Mouse (Mus musculus) left cerebral cortex, adult 2 months (tissue): Measurements from ENCODE around the gene Dhrs1. TPM values are rescaled to one million over a fixed set of nuclear protein-coding genes. Genes with fewer than 3 reads are reported as not detected.
"Not testable (repeated sequence)": the region's sequence is repeated elsewhere in the genome, so short reads cannot be mapped to it uniquely, and the experiment has no call there.

ENCODE experiments used
- DNase-seq, 2 experiments: peaks; one replicate each; pipeline ENCODE4 v3.0.0; 2021 to 2022; ENCODE audit warnings: low spot score in 2 of 2, mixed read lengths in 1 of 2; ENCODE audit errors: extremely low spot score in 1 of 2
- H3K27ac ChIP-seq: fragments of 200-600 bp; 2 replicates; pipeline ENCODE4 v1.8.1; 2022
- H3K4me3 ChIP-seq: fragments of 200-600 bp; 2 replicates; pipeline ENCODE4 v1.8.1; 2022
- CTCF ChIP-seq: fragments of 200-600 bp; IDR thresholded peaks from 2 replicates; pipeline ENCODE4 v1.8.1; 2022; ENCODE audit warnings: antibody characterized with exemption, mild to moderate bottlenecking, moderate library complexity
- intact Hi-C: fragments of 180-260 bp; cut with DNase I; formaldehyde crosslinking; loops from one replicate; pipeline ENCODE4 v1.15.1; 2025
- total RNA-seq, 2 experiments: library from RNA; stranded (reverse); gene quantifications; 2 replicates each; pipeline ENCODE4 v1.2.3; 2021

Gene Dhrs1
- total RNA-seq, 2 experiments from 2014 or later = 76.5 to 88.8 TPM

DNA sequence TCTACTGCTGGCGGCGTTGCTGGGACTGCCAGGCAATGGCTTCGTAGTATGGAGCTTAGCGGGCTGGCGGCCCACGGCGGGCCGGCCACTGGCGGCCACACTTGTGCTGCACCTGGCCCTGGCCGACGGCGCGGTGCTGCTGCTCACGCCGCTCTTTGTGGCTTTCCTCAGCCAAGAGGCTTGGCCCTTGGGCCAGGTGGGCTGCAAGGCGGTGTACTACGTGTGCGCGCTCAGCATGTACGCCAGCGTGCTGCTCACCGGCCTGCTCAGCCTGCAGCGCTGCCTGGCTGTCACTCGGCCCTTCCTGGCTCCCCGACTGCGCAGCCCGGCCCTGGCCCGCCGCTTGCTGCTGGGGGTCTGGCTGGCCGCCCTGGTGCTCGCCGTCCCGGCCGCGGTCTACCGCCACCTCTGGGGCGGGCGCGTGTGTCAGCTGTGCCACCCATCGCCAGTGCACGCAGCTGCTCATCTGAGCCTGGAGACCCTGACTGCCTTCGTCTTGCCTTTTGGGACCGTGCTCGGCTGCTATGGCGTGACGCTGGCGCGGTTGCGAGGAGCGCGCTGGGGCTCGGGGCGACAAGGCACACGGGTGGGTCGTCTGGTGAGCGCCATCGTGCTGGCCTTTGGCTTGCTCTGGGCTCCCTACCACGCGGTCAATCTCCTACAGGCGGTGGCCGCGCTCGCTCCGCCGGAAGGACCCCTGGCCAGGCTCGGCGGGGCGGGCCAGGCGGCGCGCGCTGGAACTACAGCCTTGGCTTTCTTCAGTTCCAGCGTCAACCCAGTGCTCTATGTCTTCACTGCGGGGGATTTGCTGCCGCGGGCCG is 16.7 kb upstream of the Dhrs1 start:
- TF ChIP-seq CTCF = peak; percentile 54
- intact Hi-C loops = loop anchor here (5.0 kb wide), 1 partner anchor 140 kb away; the partner anchor contains the start of gene Sdr39u1
- H3K4me3 ChIP-seq = peak overlapping the region; percentile 53
- peak; percentile 25 to 40 for DNase-seq
- peak overlapping the region; percentile 25 for H3K27ac ChIP-seq

DNA sequence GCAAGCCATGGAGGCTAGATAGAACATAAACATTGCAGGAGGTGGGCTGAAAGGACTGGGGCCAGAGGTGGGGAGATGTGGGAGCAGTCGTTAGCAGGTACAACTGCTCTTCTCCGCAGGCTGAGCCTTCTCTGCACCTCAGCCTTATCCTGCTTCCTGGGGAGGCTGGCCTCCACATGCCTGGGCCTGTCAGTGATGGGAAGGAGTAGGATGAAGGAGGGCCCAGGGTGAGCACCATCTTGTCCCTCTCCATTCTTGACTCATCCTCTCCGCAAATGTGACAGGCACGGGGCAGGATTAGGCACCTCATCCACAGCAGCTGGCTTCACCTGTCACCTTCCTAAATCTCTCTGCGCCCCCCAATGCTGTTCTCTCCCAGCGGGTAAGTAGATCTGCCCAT is 15.7 kb upstream of the Dhrs1 start, which contains the start of gene Ltb4r2:
TSS of gene Ltb4r2 (plus strand) at position 266 of the 400 bp plus-strand sequence.
- H3K27ac ChIP-seq = peak within 1 kb of the TSS; percentile 25
- intact Hi-C loops = loop anchor here (5.0 kb wide), 1 partner anchor 141 kb away; the partner anchor contains the start of gene Sdr39u1

DNA sequence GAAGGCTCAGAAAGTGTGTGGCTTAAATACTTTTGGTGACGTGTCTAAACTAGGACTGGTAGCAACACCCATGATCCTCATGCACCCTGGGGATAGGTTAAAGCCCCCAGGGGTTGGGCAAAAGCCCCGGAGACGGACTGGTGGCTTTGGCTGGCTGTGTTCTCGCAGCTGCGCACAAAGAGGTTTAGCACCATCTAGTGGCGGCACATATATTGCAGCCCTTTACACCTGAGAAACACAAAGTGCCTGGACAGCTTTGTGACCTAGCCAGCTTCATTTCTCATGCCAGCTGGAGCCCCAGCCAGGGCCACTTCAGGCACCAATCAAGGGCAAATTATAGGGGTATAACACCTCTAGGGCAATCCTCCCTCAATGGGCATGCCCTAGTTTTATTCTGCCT is 14.7 kb upstream of the Dhrs1 start:
- peak overlapping the region; percentile 21 for H3K4me3 ChIP-seq
- DNase-seq = peak; percentile 79 to 85
- not testable (repeated sequence) for H3K27ac ChIP-seq
- peak; percentile 81 for TF ChIP-seq CTCF
- intact Hi-C loops = loop anchor here (5.0 kb wide), 1 partner anchor 142 kb away; the partner anchor contains the start of gene Sdr39u1

More for the DNA sequence above, 15.7 kb upstream of the Dhrs1 start, which contains the start of gene Ltb4r2:
- no peak for DNase-seq
- peak within 1 kb of the TSS; percentile 53 for H3K4me3 ChIP-seq
- no peak for TF ChIP-seq CTCF

DNA sequence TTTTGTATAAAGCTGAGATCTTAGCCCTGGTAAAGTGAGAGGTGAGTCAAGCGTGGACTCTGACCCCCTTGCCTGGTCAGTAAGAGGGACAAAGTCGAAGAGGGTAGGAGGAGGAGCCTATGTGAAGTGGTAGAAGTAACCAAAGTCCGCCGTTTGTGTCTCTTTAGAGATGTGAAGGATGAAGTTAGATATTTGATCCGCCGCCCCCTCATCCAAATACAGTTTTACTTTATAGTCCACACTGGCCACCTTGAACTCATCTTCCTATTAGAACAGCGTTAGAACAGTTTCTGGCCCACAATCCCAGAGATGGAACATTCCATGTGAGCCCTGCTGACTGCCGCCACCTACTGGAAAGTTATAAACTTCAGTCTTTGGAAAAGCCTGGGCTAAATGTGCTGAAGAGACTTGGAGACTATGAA is 12.9 kb upstream of the Dhrs1 start, which contains the start of gene Cideb:
TSS of gene Cideb (minus strand) at position 96 of the 422 bp plus-strand sequence.
- peak; percentile 70 for TF ChIP-seq CTCF
- no peak for DNase-seq

DNA sequence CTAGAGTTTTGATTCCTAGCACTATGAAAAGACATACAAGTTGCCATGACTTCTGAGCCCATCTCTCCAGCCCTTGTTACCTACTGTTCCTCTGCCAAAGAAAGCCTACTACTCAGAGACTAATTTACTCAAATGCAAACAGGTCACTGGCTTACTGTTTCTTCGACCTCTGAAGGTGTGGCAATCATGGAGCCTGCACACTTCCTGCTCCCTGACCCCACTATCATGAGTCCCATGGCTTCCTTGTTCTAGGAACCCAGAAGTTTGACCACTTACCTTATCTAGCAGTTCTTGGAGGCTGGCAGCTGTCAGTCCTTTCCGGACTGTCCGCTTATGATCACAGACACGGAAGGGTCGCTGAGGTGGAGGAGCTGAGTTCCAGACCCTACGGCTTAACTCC is 12.1 kb upstream of the Dhrs1 start:
- intact Hi-C loops = no loop called here
- no peak for DNase-seq
- TF ChIP-seq CTCF = no peak
- Histone ChIP-seq H3K27ac (no peak overlapping the region), H3K4me3 (no peak overlapping the region)

More for the DNA sequence above, 12.9 kb upstream of the Dhrs1 start, which contains the start of gene Cideb:
- no peak within 1 kb of the TSS for H3K4me3 ChIP-seq
- intact Hi-C loops = no loop called here
- no peak within 1 kb of the TSS for H3K27ac ChIP-seq

DNA sequence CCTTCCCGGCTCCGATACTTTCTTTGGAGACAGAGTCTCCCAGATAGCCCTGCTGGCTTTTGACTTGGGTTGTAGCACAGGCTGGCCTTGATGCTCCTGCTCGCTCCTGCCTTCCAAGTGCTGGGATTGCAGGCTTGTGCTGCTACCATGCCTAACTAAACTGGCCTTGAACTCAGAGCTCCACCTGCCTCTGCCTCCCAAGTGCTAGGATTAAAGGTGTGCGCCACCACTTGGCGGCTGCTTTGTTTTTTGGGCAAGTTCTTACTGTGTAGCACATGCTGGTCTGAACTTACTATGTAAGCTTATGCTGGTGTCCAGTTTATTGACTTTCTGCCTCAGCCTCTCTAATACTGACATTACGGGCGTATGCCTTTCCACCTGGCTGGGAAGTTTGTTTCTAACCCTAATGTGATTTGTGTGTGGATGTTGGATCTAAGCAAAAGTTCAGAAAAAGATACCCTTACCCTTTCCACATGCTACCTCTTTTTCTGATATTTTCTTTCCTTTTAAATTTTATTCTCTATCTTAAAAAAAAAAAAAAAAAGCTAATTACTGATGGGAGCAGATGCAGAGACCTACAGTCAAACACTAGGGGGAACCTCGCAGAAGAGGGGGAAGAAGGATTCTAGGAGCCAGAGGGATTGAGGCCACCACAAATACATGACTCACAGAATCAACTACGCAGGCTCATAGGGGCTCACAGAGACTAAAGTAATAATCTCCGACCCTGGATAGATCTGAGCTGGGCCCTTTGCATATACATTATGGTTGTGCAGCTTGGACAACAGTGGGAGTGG is 1.8 kb upstream of the Dhrs1 start:
- intact Hi-C loops = no loop called here
- DNase-seq = no peak
- no peak overlapping the region for H3K4me3 ChIP-seq
- H3K27ac ChIP-seq = no peak overlapping the region
- no peak; the same call in 1 of the 2 replicates for TF ChIP-seq CTCF

DNA sequence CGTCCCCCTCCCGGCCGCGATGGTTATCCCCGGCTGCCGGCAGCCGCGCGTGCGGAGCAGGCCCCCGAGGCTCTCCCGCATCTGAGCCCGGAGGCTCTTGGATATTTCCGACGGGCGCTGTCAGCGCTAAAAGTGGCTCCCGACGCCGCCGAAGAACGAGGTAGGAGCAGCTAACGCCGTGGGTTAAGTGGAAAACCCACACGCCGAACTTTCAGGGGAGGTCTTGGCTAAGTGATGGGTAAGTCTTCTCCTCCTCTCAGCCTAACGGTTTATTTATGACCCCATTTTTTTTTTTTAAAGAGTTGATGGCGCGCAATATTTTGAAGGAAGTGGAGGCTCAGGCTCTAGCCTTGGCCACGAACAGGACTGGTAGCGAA is 359 bp upstream of the Dhrs1 start:
- Histone ChIP-seq H3K27ac (peak overlapping the region; percentile 32; the same call in 1 of the 2 replicates), H3K4me3 (peak overlapping the region; percentile 82)
- TF ChIP-seq CTCF = no peak
- no peak for DNase-seq
- intact Hi-C loops = loop anchor here (2.0 kb wide), 1 partner anchor 23 kb away; the partner anchor contains the start of gene Rabggta

DNA sequence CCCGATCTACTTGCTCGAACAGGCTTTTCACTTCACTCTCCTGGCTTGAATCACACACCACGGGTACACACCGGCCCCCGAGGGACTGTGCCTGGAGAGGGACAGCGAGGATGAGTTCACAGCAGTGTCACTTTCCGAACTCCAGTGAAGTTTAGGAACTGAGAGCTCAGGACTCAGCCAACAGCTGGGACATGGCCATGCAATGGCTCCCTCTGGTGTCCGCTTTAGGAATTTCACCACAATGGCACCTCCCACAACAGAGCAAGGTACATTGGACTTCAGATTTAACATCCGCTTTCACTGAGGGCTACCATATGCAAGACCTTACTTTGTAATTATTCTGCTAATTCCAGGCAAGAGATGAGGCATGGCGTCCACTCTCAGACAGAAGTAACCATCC is 1.8 kb downstream of the Dhrs1 start:
- Histone ChIP-seq H3K4me3 (no peak overlapping the region), H3K27ac (no peak overlapping the region)
- peak; percentile 84 to 90 for DNase-seq
- intact Hi-C loops = loop anchor here (1.0 to 2.0 kb wide), 2 partner anchors 21 to 61 kb away; partner anchors contain the start of gene Rabggta
- peak; percentile 98 for TF ChIP-seq CTCF

DNA sequence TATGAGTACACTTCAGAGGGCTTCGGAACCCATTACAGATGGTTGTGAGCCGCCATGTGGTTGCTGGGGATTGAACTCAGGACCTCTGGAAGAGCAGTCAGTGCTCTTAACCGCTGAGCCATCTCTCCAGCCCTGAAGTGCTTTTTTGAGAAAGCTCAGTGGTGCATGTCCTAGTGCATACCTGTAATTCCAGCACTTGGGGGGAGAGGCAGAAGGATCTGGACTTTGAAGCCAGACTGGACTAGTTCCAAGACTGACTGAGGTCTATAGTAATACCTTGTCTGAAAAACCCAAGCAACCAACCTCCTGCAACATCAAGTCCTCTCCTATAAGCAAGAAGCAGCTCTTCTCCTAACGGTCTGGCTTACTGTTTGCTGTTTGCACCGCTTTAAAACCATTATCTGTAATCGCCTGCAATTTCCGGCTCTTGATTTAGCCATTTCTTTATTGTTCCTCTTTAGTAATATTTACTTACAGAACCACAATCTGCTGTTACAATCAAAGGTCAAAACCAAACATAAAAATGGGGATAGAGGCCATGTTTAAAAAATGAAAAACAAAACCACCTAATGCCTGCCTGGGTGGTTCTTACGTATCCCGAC is 8.3 kb downstream of the Dhrs1 start:
- H3K4me3 ChIP-seq = no peak overlapping the region
- TF ChIP-seq CTCF = no peak
- no peak overlapping the region for H3K27ac ChIP-seq
- intact Hi-C loops = no loop called here
- DNase-seq = no peak

DNA sequence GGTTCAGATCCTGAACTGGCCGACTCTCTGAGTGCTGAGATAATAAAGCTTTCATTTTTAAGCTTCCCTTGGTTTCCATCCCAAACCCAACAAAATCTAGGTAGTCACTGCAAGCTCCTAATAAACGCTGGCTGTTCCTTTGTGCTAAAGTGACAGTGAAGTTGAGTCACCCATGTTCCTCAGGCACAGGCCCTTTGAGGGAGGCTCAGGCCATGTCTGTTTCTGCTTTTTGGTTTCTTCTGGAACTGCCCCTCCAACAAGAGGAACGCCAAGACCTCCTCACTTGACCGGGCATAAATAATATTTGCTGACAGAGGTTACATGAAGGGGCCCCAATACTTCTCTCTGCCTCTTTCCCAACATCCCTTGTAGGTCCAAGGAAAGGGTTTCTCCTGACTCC is 9.7 kb downstream of the Dhrs1 start:
- no peak for DNase-seq
- Histone ChIP-seq H3K4me3 (no peak overlapping the region), H3K27ac (no peak overlapping the region)
- intact Hi-C loops = no loop called here
- TF ChIP-seq CTCF = no peak

DNA sequence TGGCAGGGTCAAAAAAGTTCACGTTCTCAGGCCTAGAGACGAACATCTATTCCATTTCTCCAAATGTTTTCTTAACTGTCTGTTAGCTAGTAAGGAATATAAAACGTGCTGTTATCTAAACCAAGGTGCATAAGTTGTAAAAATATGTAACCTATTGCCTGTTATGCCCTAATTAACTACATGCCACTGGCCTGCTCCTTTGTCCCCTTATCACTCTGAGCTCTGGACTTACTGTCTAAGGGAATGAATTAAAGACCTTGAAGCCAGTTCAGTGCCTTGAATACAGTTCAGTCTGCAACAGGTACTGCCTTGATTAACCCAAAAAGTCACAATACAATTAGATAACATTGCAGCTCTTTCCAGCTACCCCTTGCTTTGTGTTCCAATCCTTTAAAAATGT is 10.2 kb downstream of the Dhrs1 start:
- intact Hi-C loops = no loop called here
- Histone ChIP-seq H3K27ac (no peak overlapping the region), H3K4me3 (no peak overlapping the region)
- TF ChIP-seq CTCF = no peak
- DNase-seq = no peak
